Mouse (Mus musculus) liver, embryonic 14.5 days (tissue): Measurements from ENCODE around the gene Ap3b1. TPM values are rescaled to one million over a fixed set of nuclear protein-coding genes. Genes with fewer than 3 reads are reported as not detected.
"Not testable (repeated sequence)": the region's sequence is repeated elsewhere in the genome, so short reads cannot be mapped to it uniquely, and the experiment has no call there.

Source experiments
- ATAC-seq: fragments of 200-750 bp; cut with Nextera tagmentation; 2 replicates; pipeline ENCODE4 v1.8.0; 2017; ENCODE audit warnings: moderate number of reproducible peaks, mild to moderate bottlenecking, moderate library complexity; ENCODE audit not compliant: insufficient read depth
- DNase-seq, 3 experiments: peaks; one replicate each; pipeline ENCODE4 v3.0.0-alpha.2; 2012 to 2013; ENCODE audit warnings: low read depth in 3 of 3, low spot score in 3 of 3
- H3K27ac ChIP-seq: fragments of 300-500 bp; sonication (generic); 2 replicates; pipeline ENCODE4 v1.5.1; 2014; ENCODE audit warnings: moderate library complexity, mild to moderate bottlenecking, control low read depth, inconsistent platforms
- H3K27me3 ChIP-seq: fragments of 300-500 bp; sonication (generic); 2 replicates; pipeline ENCODE4 v1.6.1; 2014; ENCODE audit warnings: mild to moderate bottlenecking, low read length, moderate library complexity; ENCODE audit not compliant: control insufficient read depth, insufficient read depth
- H3K36me3 ChIP-seq: fragments of 300-500 bp; sonication (generic); replicated peaks from 2 replicates; pipeline ENCODE4 v1.6.1; 2014; ENCODE audit warnings: low read depth; ENCODE audit not compliant: control insufficient read depth, insufficient read depth
- H3K4me1 ChIP-seq, 2 experiments: fragments of 200-500 bp in 1 of 2; fragments of 300-500 bp in 1 of 2; sonication (generic) in 1 of 2; replicated peaks; 2 replicates each; pipeline ENCODE4 v1.6.1; 2012 to 2014; ENCODE audit warnings: antibody characterized with exemption in 1 of 2, inconsistent platforms in 1 of 2, low read length in 1 of 2; ENCODE audit not compliant: control insufficient read depth in 2 of 2, insufficient read depth in 2 of 2
- H3K4me2 ChIP-seq: fragments of 300-500 bp; sonication (generic); 2 replicates; pipeline ENCODE4 v1.6.1; 2014; ENCODE audit warnings: low read depth, mild to moderate bottlenecking, control low read depth, moderate library complexity
- H3K4me3 ChIP-seq, 2 experiments: fragments of 200-500 bp in 1 of 2; fragments of 300-500 bp in 1 of 2; sonication (generic) in 1 of 2; 2 replicates each; pipeline ENCODE4 v1.5.1; 2012 to 2014; ENCODE audit warnings: low read depth in 2 of 2, low read length in 2 of 2, mild to moderate bottlenecking in 2 of 2, control low read depth in 1 of 2, inconsistent platforms in 1 of 2, moderate library complexity in 1 of 2; ENCODE audit not compliant: insufficient read depth in 1 of 2
- H3K9ac ChIP-seq: fragments of 300-500 bp; sonication (generic); replicated peaks from 2 replicates; pipeline ENCODE4 v1.6.1; 2014; ENCODE audit warnings: mild to moderate bottlenecking, control low read depth, moderate library complexity
- H3K9me3 ChIP-seq: fragments of 300-500 bp; sonication (generic); 2 replicates; pipeline ENCODE4 v1.6.1; 2016; ENCODE audit warnings: low read length, mixed read lengths; ENCODE audit not compliant: control insufficient read depth
- CTCF ChIP-seq: IDR thresholded peaks from 2 replicates; pipeline ENCODE4 v1.5.1; 2016; ENCODE audit warnings: antibody characterized with exemption, low read depth, control low read depth
- EP300 ChIP-seq: IDR thresholded peaks from 2 replicates; pipeline ENCODE4 v1.6.1; 2016; ENCODE audit warnings: antibody characterized with exemption, low read depth
- WGBS: fragments of 180-500 bp; shearing (Covaris S2); extraction: QIAGEN DNeasy Blood & Tissue Kit; methylation state at CpG from one replicate; pipeline ENCODE4 v1.1.7; 2014; ENCODE audit not compliant: insufficient replicate concordance; 5-methylcytosine and 5-hydroxymethylcytosine counted together
- polyA plus RNA-seq, 2 experiments: library from polyadenylated mRNA; depleted of rRNA in 1 of 2; stranded (reverse) in 1 of 2; unstranded in 1 of 2; fragments of >200 nt; fragmentation: Nextera tagmentation in 1 of 2; extraction: Ambion mirVana in 1 of 2; gene quantifications; 2 replicates each; pipeline versions ENCODE4 v1.2.1 to v1.2.3; 2012 to 2014

Gene Ap3b1
- polyA plus RNA-seq (2012; rRNA removed), result 10.5 and 16.8 TPM in 2 replicates
- 16.1 and 17.9 TPM in 2 replicates for polyA plus RNA-seq (2014; fragmentation: Nextera tagmentation; extraction: Ambion mirVana)

- H3K27me3 ChIP-seq, result no peaks in the 10 kb centered on the region
- under 1% methylated on average over 79 of the region's 79 CpGs for WGBS
- H3K36me3 ChIP-seq, result no peaks in the 10 kb centered on the region
- peak; percentile 61 to 65 (median 64) for DNase-seq
- TF ChIP-seq EP300, result no peak
- TF ChIP-seq CTCF, result peak; percentile 1; the same call in 1 of the 2 replicates
- peak within 1 kb of the TSS; percentile 73 to 82 for H3K4me3 ChIP-seq
- peaks cover 4 to 16% of the 10 kb centered on the region in 2 experiments; a peak in 3 of 4 replicates for H3K4me1 ChIP-seq
- H3K27ac ChIP-seq, result peak within 1 kb of the TSS; percentile 5; the same call in 1 of the 2 replicates
- H3K4me2 ChIP-seq, result peak within 1 kb of the TSS; percentile 90
- H3K9ac ChIP-seq, result peak within 1 kb of the TSS; percentile 91
- H3K9me3 ChIP-seq, result no peaks in the 10 kb centered on the region
- peak; percentile 96 for ATAC-seq
Observed at GRCm38 (mm10) chr13:94358401-94359265, at the start of gene Ap3b1. Ap3b1 (plus strand) TSS chr13:94358960.

- not testable (repeated sequence) for H3K4me2 ChIP-seq, H3K27ac ChIP-seq, H3K9me3 ChIP-seq, H3K27me3 ChIP-seq, H3K36me3 ChIP-seq, H3K4me1 ChIP-seq, H3K4me3 ChIP-seq, H3K9ac ChIP-seq
- ATAC-seq (peak; percentile 45; the same call in 1 of the 2 replicates), DNase-seq (peak in 1 of 3 experiments; percentile 20)
- WGBS, result 85% methylated on average over 8 of the region's 8 CpGs
Observed at GRCm38 (mm10) chr13:94312812-94313211, 45.9 kb upstream of the Ap3b1 start.

GRCm38 (mm10) chr13:94316975-94317511 lies 41.7 kb upstream of the Ap3b1 start:
- DNase-seq (no peak), ATAC-seq (no peak)
- no peaks in the 10 kb centered on the region for H3K9me3 ChIP-seq
- 68% methylated on average over 10 of the region's 10 CpGs for WGBS
- no peak overlapping the region for H3K4me2 ChIP-seq
- no peak overlapping the region for H3K27ac ChIP-seq
- no peak for TF ChIP-seq CTCF
- TF ChIP-seq EP300, result no peak
- H3K36me3 ChIP-seq, result no peaks in the 10 kb centered on the region
- H3K4me1 ChIP-seq, result no peaks in the 10 kb centered on the region
- no peak overlapping the region for H3K4me3 ChIP-seq
- H3K27me3 ChIP-seq, result no peaks in the 10 kb centered on the region
- H3K9ac ChIP-seq, result no peak overlapping the region

- H3K4me2 ChIP-seq, result no peak overlapping the region
- H3K36me3 ChIP-seq, result no peaks in the 10 kb centered on the region
- 77% methylated on average over 1 of the region's 1 CpGs for WGBS
- H3K27me3 ChIP-seq, result no peaks in the 10 kb centered on the region
- H3K27ac ChIP-seq, result no peak overlapping the region
- no peak for TF ChIP-seq CTCF
- no peak for TF ChIP-seq EP300
- H3K9ac ChIP-seq, result no peak overlapping the region
- DNase-seq (no peak), ATAC-seq (no peak)
- no peaks in the 10 kb centered on the region for H3K9me3 ChIP-seq
- H3K4me1 ChIP-seq, result no peaks in the 10 kb centered on the region
- no peak overlapping the region for H3K4me3 ChIP-seq
Observed at GRCm38 (mm10) chr13:94321094-94321792, 37.5 kb upstream of the Ap3b1 start.

GRCm38 (mm10) chr13:94322475-94322874 lies 36.3 kb upstream of the Ap3b1 start:
- H3K27me3 ChIP-seq, result no peaks in the 10 kb centered on the region
- no peaks in the 10 kb centered on the region; a peak in 1 of 4 replicates for H3K4me1 ChIP-seq
- no peak for ATAC-seq
- TF ChIP-seq CTCF (no peak), EP300 (no peak)
- H3K9me3 ChIP-seq, result no peaks in the 10 kb centered on the region
- H3K9ac ChIP-seq, result no peak overlapping the region
- no peaks in the 10 kb centered on the region for H3K36me3 ChIP-seq
- WGBS, result 34% methylated on average over 4 of the region's 4 CpGs
- no peak for DNase-seq
- no peak overlapping the region for H3K27ac ChIP-seq
- H3K4me2 ChIP-seq, result no peak overlapping the region
- no peak overlapping the region for H3K4me3 ChIP-seq
